Mouse (Mus musculus) testis, adult 2 months (tissue): ENCODE data around the gene Ogfod3. TPM values are rescaled to one million over a fixed set of nuclear protein-coding genes. Genes with fewer than 3 reads are reported as not detected.

ENCODE experiments used
- H3K27ac ChIP-seq: fragments of 200-500 bp; 2 replicates; pipeline ENCODE4 v1.5.1; 2012; ENCODE audit warnings: low read depth, low read length; ENCODE audit not compliant: control insufficient read depth, insufficient read depth
- H3K27me3 ChIP-seq: fragments of 200-500 bp; 2 replicates; pipeline ENCODE4 v1.6.1; 2012; ENCODE audit warnings: mild to moderate bottlenecking, low read length, moderate library complexity; ENCODE audit not compliant: control insufficient read depth, insufficient read depth
- H3K36me3 ChIP-seq: fragments of 200-500 bp; 2 replicates; pipeline ENCODE4 v1.6.1; 2012; ENCODE audit warnings: mild to moderate bottlenecking, low read length; ENCODE audit not compliant: control insufficient read depth, insufficient read depth
- H3K4me1 ChIP-seq: fragments of 200-500 bp; 2 replicates; pipeline ENCODE4 v1.6.1; 2012; ENCODE audit warnings: low read length; ENCODE audit not compliant: control insufficient read depth, insufficient read depth
- H3K4me3 ChIP-seq: fragments of 200-500 bp; 2 replicates; pipeline ENCODE4 v1.5.1; 2012; ENCODE audit warnings: low read depth, mild to moderate bottlenecking, low read length, moderate library complexity, mixed read lengths; ENCODE audit not compliant: control insufficient read depth
- CTCF ChIP-seq: fragments of 200-500 bp; IDR thresholded peaks from 2 replicates; pipeline ENCODE4 v1.5.1; 2012; ENCODE audit warnings: low read depth, mild to moderate bottlenecking, inconsistent platforms, low read length, moderate library complexity; ENCODE audit not compliant: control insufficient read depth, insufficient read depth, insufficient replicate concordance
- POLR2A ChIP-seq: fragments of 200-500 bp; IDR thresholded peaks from 2 replicates; pipeline ENCODE4 v1.6.1; 2012; ENCODE audit warnings: low read depth, mild to moderate bottlenecking, inconsistent platforms, low read length, moderate library complexity; ENCODE audit not compliant: control insufficient read depth
- polyA plus RNA-seq: library from polyadenylated mRNA; depleted of rRNA; stranded (reverse); fragments of >200 nt; gene quantifications from 2 replicates; pipeline ENCODE4 v1.2.3, GENCODE M21; 2012; rRNA removed

Ogfod3 gene
- polyA plus RNA-seq, 1 experiment: 2.7 TPM

DNA sequence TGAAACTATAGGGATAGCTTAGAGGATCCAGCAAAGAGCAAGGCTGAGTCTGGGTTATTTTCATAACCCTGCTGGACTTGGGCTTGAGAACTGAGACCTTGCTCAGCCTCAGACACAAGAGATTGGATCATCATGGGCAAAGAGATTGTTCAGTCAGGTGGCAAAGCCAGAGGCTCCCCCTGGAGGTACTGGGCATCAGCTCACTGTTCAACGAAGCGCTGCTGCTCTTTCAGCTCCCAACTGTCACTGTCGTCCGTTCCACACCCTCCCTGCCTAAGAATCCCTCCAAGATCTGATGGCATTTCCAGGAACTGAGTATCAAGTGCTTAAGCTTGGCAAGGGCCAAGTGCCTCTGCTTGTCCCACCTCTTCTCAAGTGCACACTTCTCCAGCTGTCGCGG, 65.8 kb downstream of the Ogfod3 start:
- no peaks in the 10 kb centered on the region for H3K36me3 ChIP-seq
- TF ChIP-seq POLR2A: peak; percentile 40; the same call in 1 of the 2 replicates
- peak; percentile 25; the same call in 1 of the 2 replicates for TF ChIP-seq CTCF
- H3K27ac ChIP-seq: peak overlapping the region; percentile 85
- peak overlapping the region; percentile 77 for H3K4me3 ChIP-seq
- no peaks in the 10 kb centered on the region for H3K27me3 ChIP-seq
- peaks cover 10% of the 10 kb centered on the region for H3K4me1 ChIP-seq

DNA sequence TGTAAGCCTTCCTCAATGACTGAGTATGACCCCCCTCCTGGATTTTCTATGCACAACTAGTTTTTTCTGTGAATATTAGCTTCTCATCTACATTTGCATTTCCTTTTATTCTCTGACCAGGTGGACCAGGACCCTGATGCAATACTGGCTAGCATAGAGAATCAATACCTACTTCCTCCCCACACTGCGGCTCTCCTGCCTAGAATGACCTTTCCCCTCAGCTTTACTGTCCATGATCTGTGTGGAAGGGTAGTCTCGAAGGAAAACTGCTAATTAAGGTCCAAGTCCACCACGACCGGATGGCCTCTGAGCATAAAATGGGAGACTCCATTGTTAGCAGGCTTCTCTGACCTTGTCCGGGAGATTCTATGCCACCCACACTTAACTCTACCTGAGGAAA, 66.8 kb downstream of the Ogfod3 start:
- TF ChIP-seq CTCF (no peak), POLR2A (no peak)
- Histone ChIP-seq H3K36me3 (no peaks in the 10 kb centered on the region), H3K4me3 (peak overlapping the region; percentile 77), H3K27ac (no peak overlapping the region), H3K27me3 (no peaks in the 10 kb centered on the region), H3K4me1 (peaks cover 10% of the 10 kb centered on the region)

DNA sequence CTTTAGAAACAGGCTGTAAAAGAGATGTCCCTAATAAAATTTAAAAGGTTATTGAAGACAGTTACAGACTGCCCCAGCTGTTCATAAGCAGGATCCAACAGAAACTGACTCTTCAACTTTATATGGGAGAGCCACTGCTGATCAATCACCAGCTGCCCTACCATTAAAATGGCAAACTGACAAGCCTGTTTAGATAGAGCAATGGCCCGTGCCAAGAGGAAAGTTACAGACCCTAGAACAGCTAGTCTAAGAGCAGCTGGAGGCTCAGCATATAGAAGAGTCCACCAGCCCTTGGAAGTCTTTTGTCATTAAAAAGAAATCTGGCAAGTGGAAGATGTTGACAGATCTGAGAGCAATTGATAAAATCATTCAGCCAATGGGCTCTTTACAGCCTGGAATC, 69.9 kb downstream of the Ogfod3 start:
- Histone ChIP-seq H3K36me3 (no peaks in the 10 kb centered on the region), H3K27me3 (no peaks in the 10 kb centered on the region), H3K27ac (no peak overlapping the region), H3K4me3 (no peak overlapping the region), H3K4me1 (peaks cover 10% of the 10 kb centered on the region)
- TF ChIP-seq POLR2A (no peak), CTCF (no peak)

DNA sequence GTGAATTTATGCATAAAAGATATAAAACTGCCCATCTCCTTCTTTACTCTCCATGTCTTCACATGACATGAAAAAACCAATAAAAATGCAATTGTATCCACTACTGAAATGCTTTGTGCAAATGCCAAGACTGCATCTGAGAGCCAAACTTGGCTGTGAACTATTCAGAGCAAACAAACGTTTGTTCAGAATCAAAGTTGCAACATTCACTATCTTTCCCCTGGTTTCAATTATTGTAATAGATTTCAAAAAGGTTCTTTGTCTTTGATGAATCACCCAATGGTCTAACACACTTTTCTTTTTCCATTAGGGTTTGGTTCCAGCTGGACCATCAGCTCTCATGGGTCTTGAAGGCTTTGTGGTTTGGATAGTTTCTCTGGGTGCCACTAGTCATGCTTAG, 74.9 kb downstream of the Ogfod3 start:
- Histone ChIP-seq H3K4me3 (no peak overlapping the region), H3K36me3 (no peaks in the 10 kb centered on the region), H3K27ac (no peak overlapping the region), H3K27me3 (no peaks in the 10 kb centered on the region), H3K4me1 (no peaks in the 10 kb centered on the region)
- no peak for TF ChIP-seq CTCF
- no peak for TF ChIP-seq POLR2A

Other genes with a start within 250 kb of the Ogfod3 start
- gene Csnk1d, start 213.4 kb downstream of the Ogfod3 start, polyA plus RNA-seq: 97.0 and 111 TPM in 2 replicates
- 0.71 and 0.95 TPM in 2 replicates for gene Cd7, start 165.3 kb downstream of the Ogfod3 start, polyA plus RNA-seq
- gene Sectm1b, start 141.1 kb downstream of the Ogfod3 start, polyA plus RNA-seq: not detected in 2 replicates
- gene Sectm1a, start 123.5 kb downstream of the Ogfod3 start, polyA plus RNA-seq: 8.9 and 9.0 TPM in 2 replicates
- 23.9 and 27.6 TPM in 2 replicates for gene Tex19.2, start 86.0 kb downstream of the Ogfod3 start, polyA plus RNA-seq
- gene Tex19.1, start 58.6 kb downstream of the Ogfod3 start, polyA plus RNA-seq: 11.7 and 16.1 TPM in 2 replicates
- gene Uts2r, start 44.4 kb downstream of the Ogfod3 start, polyA plus RNA-seq: 0.31 and 0.35 TPM in 2 replicates
- gene Hexdc, start 278 bp downstream of the Ogfod3 start, polyA plus RNA-seq: 5.2 and 6.0 TPM in 2 replicates
- 7.8 and 8.7 TPM in 2 replicates for gene Cybc1, start 24.6 kb upstream of the Ogfod3 start, polyA plus RNA-seq
- 8.2 and 8.9 TPM in 2 replicates for gene Narf, start 32.5 kb upstream of the Ogfod3 start, polyA plus RNA-seq
- 78.5 and 80.0 TPM in 2 replicates for gene Foxk2, start 55.3 kb upstream of the Ogfod3 start, polyA plus RNA-seq
- gene Wdr45b, start 149.7 kb upstream of the Ogfod3 start, polyA plus RNA-seq: 26.7 and 27.9 TPM in 2 replicates
- gene Rab40b, start 183.5 kb upstream of the Ogfod3 start, polyA plus RNA-seq: 0.32 and 0.47 TPM in 2 replicates
- 7.1 and 8.0 TPM in 2 replicates for gene Fn3krp, start 216.7 kb upstream of the Ogfod3 start, polyA plus RNA-seq
- gene Fn3k, start 230.2 kb upstream of the Ogfod3 start, polyA plus RNA-seq: 0.09 and 0.11 TPM in 2 replicates
- 22.4 and 23.4 TPM in 2 replicates for gene Tbcd, start 247.2 kb upstream of the Ogfod3 start, polyA plus RNA-seq